Mouse (Mus musculus) kidney, adult 8-10 months (tissue): Measurements from ENCODE around the gene Wdr77.
A peak's percentile ranks its signal among the peaks of the same experiment; 100 is the strongest.
"Not testable (repeated sequence)": the region's sequence is repeated elsewhere in the genome, so short reads cannot be mapped to it uniquely, and the experiment has no call there.

Experiments used
- DNase-seq, 2 experiments: peaks; one replicate each; pipeline ENCODE4 v3.0.0; 2022

Wdr77 gene

GRCm38 (mm10) chr3:105958974-105959580, at the start of gene Wdr77:
Wdr77 (plus strand) TSS chr3:105959369.
- DNase-seq = peak; percentile 96

- no peak for DNase-seq
These were observed 48.5 kb upstream of the Wdr77 start for GRCm38 (mm10) chr3:105910519-105911190.

GRCm38 (mm10) chr3:105912097-105912880, 46.9 kb upstream of the Wdr77 start:
- no peak for DNase-seq

GRCm38 (mm10) chr3:105913839-105914681, 45.1 kb upstream of the Wdr77 start:
- no peak for DNase-seq

- no peak for DNase-seq
These were observed 43.9 kb upstream of the Wdr77 start for GRCm38 (mm10) chr3:105915281-105915680.

- not testable (repeated sequence) for DNase-seq
These were observed 42.7 kb upstream of the Wdr77 start for GRCm38 (mm10) chr3:105916455-105916854.

GRCm38 (mm10) chr3:105917656-105918354, 41.4 kb upstream of the Wdr77 start:
- DNase-seq = no peak

GRCm38 (mm10) chr3:105918355-105918745, 40.8 kb upstream of the Wdr77 start:
- no peak for DNase-seq

- not testable (repeated sequence) for DNase-seq
These were observed 38.4 kb upstream of the Wdr77 start for GRCm38 (mm10) chr3:105920743-105921142.

- DNase-seq = no peak
These were observed 37.2 kb upstream of the Wdr77 start for GRCm38 (mm10) chr3:105921959-105922358.

GRCm38 (mm10) chr3:105924616-105925015, 34.6 kb upstream of the Wdr77 start:
- DNase-seq = no peak

- peak in 1 of 2 experiments; percentile 17 for DNase-seq
These were observed 31.5 kb upstream of the Wdr77 start for GRCm38 (mm10) chr3:105927561-105928194.

- no peak for DNase-seq
These were observed 31.0 kb upstream of the Wdr77 start for GRCm38 (mm10) chr3:105928195-105928569.

- no peak for DNase-seq
These were observed 30.4 kb upstream of the Wdr77 start for GRCm38 (mm10) chr3:105928781-105929180.

GRCm38 (mm10) chr3:105929821-105930220, 29.3 kb upstream of the Wdr77 start:
- DNase-seq = no peak

- DNase-seq = no peak
These were observed 28.1 kb upstream of the Wdr77 start for GRCm38 (mm10) chr3:105931095-105931494.

- no peak for DNase-seq
These were observed 26.7 kb upstream of the Wdr77 start, which contains the start of gene I830077J02Rik for GRCm38 (mm10) chr3:105932240-105933071. I830077J02Rik (minus strand) TSS chr3:105932664.

- no peak for DNase-seq
These were observed 25.2 kb upstream of the Wdr77 start for GRCm38 (mm10) chr3:105933926-105934325.

GRCm38 (mm10) chr3:105935033-105935432, 24.1 kb upstream of the Wdr77 start:
- peak; percentile 46 to 66 for DNase-seq

GRCm38 (mm10) chr3:105936111-105936510, 23.1 kb upstream of the Wdr77 start:
- no peak for DNase-seq

GRCm38 (mm10) chr3:105951348-105951747, 7.8 kb upstream of the Wdr77 start:
- no peak for DNase-seq
